Mouse (Mus musculus) midbrain, embryonic 16.5 days (tissue): ENCODE data around the gene Mybpc2. TPM values are rescaled to one million over a fixed set of nuclear protein-coding genes. Genes with fewer than 3 reads are reported as not detected.

Experiments
- ATAC-seq: fragments of 200-750 bp; cut with Nextera tagmentation; 2 replicates; pipeline ENCODE4 v1.8.0; 2017; ENCODE audit warnings: moderate TSS enrichment
- H3K27ac ChIP-seq: fragments of 300-500 bp; sonication (generic); 2 replicates; pipeline ENCODE4 v1.5.1; 2014; ENCODE audit warnings: mild to moderate bottlenecking, low read length, mixed read lengths
- H3K27me3 ChIP-seq: fragments of 300-500 bp; sonication (generic); 2 replicates; pipeline ENCODE4 v1.6.1; 2014; ENCODE audit warnings: low read depth, low read length, mixed read lengths; ENCODE audit not compliant: control insufficient read depth, insufficient read depth
- H3K36me3 ChIP-seq: fragments of 300-500 bp; sonication (generic); 2 replicates; pipeline ENCODE4 v1.6.1; 2014; ENCODE audit warnings: mild to moderate bottlenecking, low read length, moderate library complexity, mixed read lengths; ENCODE audit not compliant: control insufficient read depth, insufficient read depth
- H3K4me1 ChIP-seq: fragments of 300-500 bp; sonication (generic); 2 replicates; pipeline ENCODE4 v1.6.1; 2014; ENCODE audit warnings: mild to moderate bottlenecking, low read length, mixed read lengths; ENCODE audit not compliant: control insufficient read depth, insufficient read depth
- H3K4me2 ChIP-seq: fragments of 300-500 bp; sonication (generic); 2 replicates; pipeline ENCODE4 v1.6.1; 2014; ENCODE audit warnings: mild to moderate bottlenecking, low read length, mixed read lengths
- H3K4me3 ChIP-seq: fragments of 300-500 bp; sonication (generic); 2 replicates; pipeline ENCODE4 v1.5.1; 2014; ENCODE audit warnings: low read depth, mild to moderate bottlenecking, low read length, moderate library complexity, mixed read lengths
- H3K9ac ChIP-seq: fragments of 300-500 bp; sonication (generic); 2 replicates; pipeline ENCODE4 v1.6.1; 2014; ENCODE audit warnings: low read depth, low read length, mixed read lengths
- H3K9me3 ChIP-seq: fragments of 300-500 bp; sonication (generic); replicated peaks from 2 replicates; pipeline ENCODE4 v1.6.1; 2014; ENCODE audit warnings: mild to moderate bottlenecking, low read length, mixed read lengths; ENCODE audit not compliant: control insufficient read depth, poor library complexity, severe bottlenecking
- WGBS: fragments of 180-500 bp; shearing (Covaris S2); extraction: QIAGEN DNeasy Blood & Tissue Kit; methylation state at CpG from one replicate; pipeline ENCODE4 v1.1.7; 2014; 5-methylcytosine and 5-hydroxymethylcytosine counted together
- microRNA-seq: library from miRNA; unstranded; fragments of <30 nt; microRNA quantifications from one replicate; pipeline ENCODE4, GENCODE M21; 2017
- polyA plus RNA-seq: library from polyadenylated mRNA; unstranded; fragments of >200 nt; fragmentation: Nextera tagmentation; extraction: Ambion mirVana; gene quantifications from 2 replicates; pipeline ENCODE4 v1.2.1, GENCODE M21; 2015

Gene Mybpc2
- polyA plus RNA-seq, 1 experiment from 2014 or later: 0.16 TPM

- no peaks in the 10 kb centered on the region for H3K9me3 ChIP-seq
- ATAC-seq: no peak
- WGBS: 84% methylated on average over 6 of the region's 6 CpGs
- H3K4me1 ChIP-seq: peaks cover 16% of the 10 kb centered on the region
- H3K36me3 ChIP-seq: peaks cover 46% of the 10 kb centered on the region
- no peak overlapping the region for H3K9ac ChIP-seq
- H3K27me3 ChIP-seq: no peaks in the 10 kb centered on the region
- no peak overlapping the region for H3K4me3 ChIP-seq
- H3K4me2 ChIP-seq: no peak overlapping the region
- no peak overlapping the region for H3K27ac ChIP-seq
These were observed 64.4 kb downstream of the Mybpc2 start for GRCm38 (mm10) chr7:44460067-44460466.

GRCm38 (mm10) chr7:44456302-44456701 is 68.2 kb downstream of the Mybpc2 start:
- no peaks in the 10 kb centered on the region for H3K27me3 ChIP-seq
- H3K9me3 ChIP-seq: no peaks in the 10 kb centered on the region
- no peak for ATAC-seq
- H3K4me1 ChIP-seq: peaks cover 25% of the 10 kb centered on the region
- peaks cover 24% of the 10 kb centered on the region for H3K36me3 ChIP-seq
- 97% methylated on average over 1 of the region's 1 CpGs for WGBS
- H3K4me2 ChIP-seq: no peak overlapping the region
- H3K4me3 ChIP-seq: no peak overlapping the region
- H3K9ac ChIP-seq: no peak overlapping the region
- no peak overlapping the region for H3K27ac ChIP-seq

GRCm38 (mm10) chr7:44453256-44453655 is 71.2 kb downstream of the Mybpc2 start:
- Histone ChIP-seq H3K27ac (no peak overlapping the region), H3K27me3 (no peaks in the 10 kb centered on the region), H3K4me2 (no peak overlapping the region), H3K4me1 (peaks cover 40% of the 10 kb centered on the region), H3K9ac (no peak overlapping the region), H3K4me3 (no peak overlapping the region), H3K9me3 (no peaks in the 10 kb centered on the region), H3K36me3 (peaks cover 28% of the 10 kb centered on the region)
- WGBS: 18% methylated on average over 3 of the region's 3 CpGs
- ATAC-seq: no peak

Small RNAs within 50 kb of the gene (microRNA-seq; reads per million reads assigned to microRNA genes)
- gene Mir7052 (not detected), gene Mir7053 (not detected)

Other genes starting within 250 kb of the Mybpc2 start
- 4.0 and 4.2 TPM in 2 replicates for gene Clec11a, start 217.8 kb downstream of the Mybpc2 start, polyA plus RNA-seq
- gene Shank1, start 214.4 kb downstream of the Mybpc2 start, polyA plus RNA-seq: 35.6 and 36.8 TPM in 2 replicates
- 57.4 and 73.2 TPM in 2 replicates for gene Syt3, start 140.6 kb downstream of the Mybpc2 start, polyA plus RNA-seq
- 2.0 and 3.6 TPM in 2 replicates for gene 1700008O03Rik, start 138.8 kb downstream of the Mybpc2 start, polyA plus RNA-seq
- 14.3 and 15.9 TPM in 2 replicates for gene Lrrc4b, start 95.6 kb downstream of the Mybpc2 start, polyA plus RNA-seq
- 3.9 and 4.2 TPM in 2 replicates for gene Aspdh, start 59.3 kb downstream of the Mybpc2 start, polyA plus RNA-seq
- gene Josd2, start 56.7 kb downstream of the Mybpc2 start, polyA plus RNA-seq: 39.5 and 39.6 TPM in 2 replicates
- 121 and 137 TPM in 2 replicates for gene Emc10, start 28.1 kb downstream of the Mybpc2 start, polyA plus RNA-seq
- gene Fam71e1, start 28.1 kb downstream of the Mybpc2 start, polyA plus RNA-seq: 24.2 and 29.8 TPM in 2 replicates
- gene Spib, start 7.4 kb upstream of the Mybpc2 start, polyA plus RNA-seq: not detected in 2 replicates
- 19.4 and 20.1 TPM in 2 replicates for gene Pold1, start 24.2 kb upstream of the Mybpc2 start, polyA plus RNA-seq
- 54.1 and 58.1 TPM in 2 replicates for gene Nr1h2, start 29.3 kb upstream of the Mybpc2 start, polyA plus RNA-seq
- gene Napsa, start 47.7 kb upstream of the Mybpc2 start, polyA plus RNA-seq: 0.77 and 1.9 TPM in 2 replicates
- gene Kcnc3, start 66.0 kb upstream of the Mybpc2 start, polyA plus RNA-seq: 5.5 and 6.4 TPM in 2 replicates
- gene Myh14, start 146.2 kb upstream of the Mybpc2 start, polyA plus RNA-seq: 2.9 and 3.3 TPM in 2 replicates
- gene Izumo2, start 184.1 kb upstream of the Mybpc2 start, polyA plus RNA-seq: not detected in 2 replicates
- 27.3 and 27.9 TPM in 2 replicates for gene Vrk3, start 223.8 kb upstream of the Mybpc2 start, polyA plus RNA-seq
- 1.2 and 1.8 TPM in 2 replicates for gene Zfp473, start 226.4 kb upstream of the Mybpc2 start, polyA plus RNA-seq